Mouse (Mus musculus) liver, embryonic 14.5 days (tissue): ENCODE measurements around the gene E130114P18Rik. TPM values are rescaled to one million over a fixed set of nuclear protein-coding genes. Genes with fewer than 3 reads are reported as not detected.

Experiments used
- ATAC-seq: fragments of 200-750 bp; cut with Nextera tagmentation; 2 replicates; pipeline ENCODE4 v1.8.0; 2017; ENCODE audit warnings: moderate number of reproducible peaks, mild to moderate bottlenecking, moderate library complexity; ENCODE audit not compliant: insufficient read depth
- DNase-seq, 3 experiments: peaks; one replicate each; pipeline ENCODE4 v3.0.0-alpha.2; 2012 to 2013; ENCODE audit warnings: low read depth in 3 of 3, low spot score in 3 of 3
- H3K27ac ChIP-seq: fragments of 300-500 bp; sonication (generic); 2 replicates; pipeline ENCODE4 v1.5.1; 2014; ENCODE audit warnings: moderate library complexity, mild to moderate bottlenecking, control low read depth, inconsistent platforms
- H3K27me3 ChIP-seq: fragments of 300-500 bp; sonication (generic); 2 replicates; pipeline ENCODE4 v1.6.1; 2014; ENCODE audit warnings: mild to moderate bottlenecking, low read length, moderate library complexity; ENCODE audit not compliant: control insufficient read depth, insufficient read depth
- H3K36me3 ChIP-seq: fragments of 300-500 bp; sonication (generic); replicated peaks from 2 replicates; pipeline ENCODE4 v1.6.1; 2014; ENCODE audit warnings: low read depth; ENCODE audit not compliant: control insufficient read depth, insufficient read depth
- H3K4me1 ChIP-seq, 2 experiments: fragments of 200-500 bp in 1 of 2; fragments of 300-500 bp in 1 of 2; sonication (generic) in 1 of 2; replicated peaks; 2 replicates each; pipeline ENCODE4 v1.6.1; 2012 to 2014; ENCODE audit warnings: antibody characterized with exemption in 1 of 2, inconsistent platforms in 1 of 2, low read length in 1 of 2; ENCODE audit not compliant: control insufficient read depth in 2 of 2, insufficient read depth in 2 of 2
- H3K4me2 ChIP-seq: fragments of 300-500 bp; sonication (generic); 2 replicates; pipeline ENCODE4 v1.6.1; 2014; ENCODE audit warnings: low read depth, mild to moderate bottlenecking, control low read depth, moderate library complexity
- H3K4me3 ChIP-seq, 2 experiments: fragments of 200-500 bp in 1 of 2; fragments of 300-500 bp in 1 of 2; sonication (generic) in 1 of 2; 2 replicates each; pipeline ENCODE4 v1.5.1; 2012 to 2014; ENCODE audit warnings: low read depth in 2 of 2, low read length in 2 of 2, mild to moderate bottlenecking in 2 of 2, control low read depth in 1 of 2, inconsistent platforms in 1 of 2, moderate library complexity in 1 of 2; ENCODE audit not compliant: insufficient read depth in 1 of 2
- H3K9ac ChIP-seq: fragments of 300-500 bp; sonication (generic); replicated peaks from 2 replicates; pipeline ENCODE4 v1.6.1; 2014; ENCODE audit warnings: mild to moderate bottlenecking, control low read depth, moderate library complexity
- H3K9me3 ChIP-seq: fragments of 300-500 bp; sonication (generic); 2 replicates; pipeline ENCODE4 v1.6.1; 2016; ENCODE audit warnings: low read length, mixed read lengths; ENCODE audit not compliant: control insufficient read depth
- CTCF ChIP-seq: IDR thresholded peaks from 2 replicates; pipeline ENCODE4 v1.5.1; 2016; ENCODE audit warnings: antibody characterized with exemption, low read depth, control low read depth
- EP300 ChIP-seq: IDR thresholded peaks from 2 replicates; pipeline ENCODE4 v1.6.1; 2016; ENCODE audit warnings: antibody characterized with exemption, low read depth
- WGBS: fragments of 180-500 bp; shearing (Covaris S2); extraction: QIAGEN DNeasy Blood & Tissue Kit; methylation state at CpG from one replicate; pipeline ENCODE4 v1.1.7; 2014; ENCODE audit not compliant: insufficient replicate concordance; 5-methylcytosine and 5-hydroxymethylcytosine counted together
- polyA plus RNA-seq, 2 experiments: library from polyadenylated mRNA; depleted of rRNA in 1 of 2; stranded (reverse) in 1 of 2; unstranded in 1 of 2; fragments of >200 nt; fragmentation: Nextera tagmentation in 1 of 2; extraction: Ambion mirVana in 1 of 2; gene quantifications; 2 replicates each; pipeline versions ENCODE4 v1.2.1 to v1.2.3; 2012 to 2014

Gene E130114P18Rik
- polyA plus RNA-seq, 2 experiments: not detected

DNA sequence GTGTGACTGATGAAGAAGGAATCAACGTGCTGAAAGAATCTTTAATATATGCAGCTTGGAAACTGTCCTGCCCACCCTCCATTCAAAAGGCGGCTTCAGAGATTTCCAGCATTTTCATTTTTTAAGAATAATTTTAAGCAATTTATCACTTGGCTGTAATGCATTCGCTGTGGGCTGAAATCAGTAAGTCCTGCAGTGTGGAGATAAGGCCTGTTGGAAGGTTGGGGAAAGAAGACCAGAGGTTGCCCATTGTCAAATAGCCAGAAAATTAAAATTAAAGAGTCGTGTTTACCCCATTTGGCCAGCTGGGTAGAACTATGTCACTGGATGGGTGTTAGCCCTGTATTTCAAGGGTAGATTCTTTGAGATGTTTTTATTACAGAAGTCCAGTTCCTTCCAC lies 168.5 kb downstream of the E130114P18Rik start:
- ATAC-seq (no peak), DNase-seq (no peak)
- WGBS: 41% methylated on average over 4 of the region's 4 CpGs

DNA sequence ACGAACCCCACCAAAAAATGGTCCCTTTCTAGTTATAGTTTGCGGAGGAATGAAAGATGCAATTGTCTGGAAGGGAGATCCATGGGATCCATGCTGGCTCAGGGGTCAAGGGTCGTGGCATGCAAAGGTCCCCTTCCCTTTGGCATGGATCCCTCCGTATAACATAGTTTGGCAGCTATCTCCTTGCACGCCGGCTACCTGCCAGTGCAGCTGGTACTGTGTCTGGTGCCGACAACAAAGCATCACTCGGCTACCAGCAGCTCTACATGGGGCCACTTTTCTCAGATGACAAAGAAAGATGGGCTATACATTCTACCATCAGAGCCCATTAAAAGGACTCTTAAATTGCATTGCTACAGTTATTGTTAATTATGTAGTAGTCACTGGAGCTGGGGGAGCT lies 169.2 kb downstream of the E130114P18Rik start:
- Histone ChIP-seq H3K9ac (no peak overlapping the region), H3K4me3 (no peak overlapping the region), H3K4me1 (peaks cover 0 to 2% of the 10 kb centered on the region in 2 experiments; a peak in 1 of 4 replicates), H3K27me3 (no peaks in the 10 kb centered on the region), H3K36me3 (no peaks in the 10 kb centered on the region), H3K4me2 (no peak overlapping the region), H3K27ac (no peak overlapping the region), H3K9me3 (no peaks in the 10 kb centered on the region)
- 66% methylated on average over 8 of the region's 8 CpGs for WGBS
- DNase-seq: no peak
- TF ChIP-seq CTCF (no peak), EP300 (no peak)
- no peak for ATAC-seq

More for the DNA sequence above, 168.5 kb downstream of the E130114P18Rik start:
- H3K27me3 ChIP-seq: no peaks in the 10 kb centered on the region
- no peaks in the 10 kb centered on the region for H3K36me3 ChIP-seq
- H3K9me3 ChIP-seq: no peaks in the 10 kb centered on the region
- H3K4me2 ChIP-seq: no peak overlapping the region
- no peak overlapping the region for H3K4me3 ChIP-seq
- no peak overlapping the region for H3K27ac ChIP-seq
- TF ChIP-seq CTCF (no peak), EP300 (no peak)
- peaks cover 0 to 2% of the 10 kb centered on the region in 2 experiments; a peak in 1 of 4 replicates for H3K4me1 ChIP-seq
- H3K9ac ChIP-seq: no peak overlapping the region

DNA sequence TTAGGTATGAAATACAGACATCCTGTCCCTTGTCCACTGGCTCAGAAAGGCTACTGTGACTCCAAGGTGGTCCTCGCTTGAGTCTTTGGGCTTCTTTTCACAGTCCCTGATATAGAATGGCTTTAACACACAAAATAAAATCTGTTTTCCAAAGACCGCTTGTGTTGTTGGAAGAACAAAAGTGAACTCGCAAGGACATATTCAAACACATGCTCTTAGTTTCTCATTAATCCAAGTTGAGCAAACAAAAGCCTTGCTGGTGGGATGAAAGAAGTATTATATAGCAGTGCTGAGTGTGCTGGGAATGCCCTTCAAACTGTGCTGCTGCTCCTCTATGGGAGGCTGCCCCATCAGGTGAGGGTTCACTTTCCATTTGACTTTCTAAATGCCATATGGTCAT lies 169.7 kb downstream of the E130114P18Rik start:
- no peak overlapping the region for H3K9ac ChIP-seq
- no peak overlapping the region for H3K4me2 ChIP-seq
- peaks cover 0 to 2% of the 10 kb centered on the region in 2 experiments; a peak in 1 of 4 replicates for H3K4me1 ChIP-seq
- H3K4me3 ChIP-seq: no peak overlapping the region
- no peaks in the 10 kb centered on the region for H3K9me3 ChIP-seq
- ATAC-seq (no peak), DNase-seq (no peak)
- WGBS: 65% methylated on average over 3 of the region's 3 CpGs
- no peaks in the 10 kb centered on the region for H3K27me3 ChIP-seq
- no peak overlapping the region for H3K27ac ChIP-seq
- TF ChIP-seq EP300: no peak
- no peak for TF ChIP-seq CTCF
- H3K36me3 ChIP-seq: no peaks in the 10 kb centered on the region

DNA sequence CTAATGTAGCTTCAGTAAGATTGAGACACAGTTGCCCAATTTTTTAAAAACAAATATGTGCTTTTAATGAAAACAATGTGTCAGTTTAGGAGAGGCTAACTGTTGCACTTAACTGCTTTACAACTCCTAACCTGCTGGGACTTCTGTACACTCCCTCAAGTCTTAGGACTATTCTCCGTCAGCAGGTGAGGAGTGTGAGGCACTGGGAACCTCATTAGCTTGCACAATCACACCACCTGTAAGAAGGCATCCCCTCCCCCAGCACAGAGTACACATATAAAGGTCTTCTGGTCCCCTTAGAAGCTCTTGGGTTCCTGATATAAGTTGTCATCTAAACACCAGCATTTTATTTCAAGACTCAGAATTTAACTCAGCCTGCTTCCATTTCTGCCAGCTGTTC lies 170.7 kb downstream of the E130114P18Rik start:
- Histone ChIP-seq H3K4me1 (peaks cover 2% of the 10 kb centered on the region in 2 experiments; a peak in 2 of 4 replicates), H3K4me2 (no peak overlapping the region), H3K27ac (no peak overlapping the region), H3K9me3 (no peaks in the 10 kb centered on the region), H3K4me3 (no peak overlapping the region), H3K9ac (no peak overlapping the region), H3K36me3 (no peaks in the 10 kb centered on the region), H3K27me3 (no peaks in the 10 kb centered on the region)
- DNase-seq: no peak
- ATAC-seq: no peak
- TF ChIP-seq EP300: no peak
- TF ChIP-seq CTCF: no peak
- 81% methylated on average over 1 of the region's 1 CpGs for whole genome bisulfite sequencing

DNA sequence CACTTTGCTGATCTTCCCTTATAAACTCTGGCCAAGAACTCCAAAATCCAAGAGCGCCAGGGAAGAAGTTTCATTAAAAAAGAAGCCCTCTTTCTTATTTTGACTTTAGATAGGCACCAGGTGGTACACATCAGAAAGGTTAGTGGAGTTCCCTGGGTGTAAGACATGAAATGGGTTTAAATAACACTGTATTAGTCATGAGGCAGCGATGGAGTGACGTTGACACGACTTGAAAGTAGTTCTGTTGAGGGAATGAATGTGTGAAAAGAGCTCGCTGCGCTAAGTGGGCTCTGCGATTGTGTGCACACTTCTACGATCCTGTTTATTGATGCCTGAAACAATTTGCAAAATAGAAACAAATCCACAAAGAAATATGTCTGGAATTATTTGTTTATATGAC lies 171.4 kb downstream of the E130114P18Rik start:
- no peak for TF ChIP-seq EP300
- no peak for TF ChIP-seq CTCF
- no peak overlapping the region for H3K4me3 ChIP-seq
- WGBS: 81% methylated on average over 8 of the region's 8 CpGs
- ATAC-seq (no peak), DNase-seq (no peak)
- H3K9ac ChIP-seq: no peak overlapping the region
- H3K4me2 ChIP-seq: no peak overlapping the region
- H3K9me3 ChIP-seq: no peaks in the 10 kb centered on the region
- no peaks in the 10 kb centered on the region for H3K27me3 ChIP-seq
- H3K4me1 ChIP-seq: peaks cover 8% of the 10 kb centered on the region in 2 experiments
- no peak overlapping the region for H3K27ac ChIP-seq
- no peaks in the 10 kb centered on the region for H3K36me3 ChIP-seq
